Mouse (Mus musculus) macrophage (primary cell): ENCODE measurements around the gene Ipmk. TPM values are rescaled to one million over a fixed set of nuclear protein-coding genes. Genes with fewer than 3 reads are reported as not detected.
"Not testable (repeated sequence)": the region's sequence is repeated elsewhere in the genome, so short reads cannot be mapped to it uniquely, and the experiment has no call there.

ENCODE experiments used
- H3K27ac ChIP-seq: fragments of 350-480 bp; formaldehyde crosslinking; 2 replicates; pipeline ENCODE4 v1.9.0; 2021
- H3K36me3 ChIP-seq: fragments of 350-480 bp; formaldehyde crosslinking; 2 replicates; pipeline ENCODE4 v1.9.0; 2021; ENCODE audit errors: inconsistent target
- H3K4me3 ChIP-seq: fragments of 350-480 bp; formaldehyde crosslinking; 2 replicates; pipeline ENCODE4 v1.9.0; 2021; ENCODE audit errors: inconsistent target
- H3K79me2 ChIP-seq: fragments of 350-480 bp; formaldehyde crosslinking; 2 replicates; pipeline ENCODE4 v1.9.0; 2021; ENCODE audit errors: inconsistent target
- WGBS: methylation state at CpG from one replicate; pipeline ENCODE4 v1.1.7; 2026; ENCODE audit warnings: inconsistent platforms; ENCODE audit not compliant: missing documents; 5-methylcytosine and 5-hydroxymethylcytosine counted together
- polyA plus RNA-seq: library from polyadenylated mRNA; stranded (reverse); fragments of 250-400 nt; gene quantifications from 3 replicates; pipeline ENCODE4 v1.2.4, GENCODE M21; 2018; ENCODE audit warnings: inconsistent platforms

Ipmk gene
- polyA plus RNA-seq, 1 experiment from 2014 or later: 15.1 TPM

DNA sequence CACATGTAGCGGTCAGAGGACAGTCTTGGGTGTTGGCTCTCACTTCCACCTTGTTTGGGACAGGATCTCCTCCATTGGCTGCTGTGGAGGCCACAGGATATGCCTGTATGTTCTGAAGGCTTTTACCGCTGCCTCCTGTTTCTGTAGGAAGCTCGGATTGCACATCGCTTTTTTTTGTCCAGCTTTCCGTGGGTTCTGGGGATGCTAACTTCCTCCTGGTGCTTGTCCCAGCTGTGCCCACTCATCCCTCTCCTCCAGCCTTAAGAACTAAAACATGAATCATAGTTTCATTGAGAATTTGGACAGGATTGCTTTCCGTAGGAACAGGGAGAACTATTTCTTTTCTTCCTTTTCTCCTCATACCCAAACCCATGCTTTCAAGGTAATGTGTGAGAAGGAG, 24.3 kb downstream of the Ipmk start:
- Histone ChIP-seq H3K27ac (no peak overlapping the region), H3K4me3 (no peak overlapping the region), H3K36me3 (peaks cover 34% of the 10 kb centered on the region), H3K79me2 (peaks cover 22% of the 10 kb centered on the region; the same call in 1 of the 2 replicates)
- WGBS: 78% methylated on average over 5 of the region's 6 CpGs

- Histone ChIP-seq H3K79me2 (peaks cover 22% of the 10 kb centered on the region; the same call in 1 of the 2 replicates), H3K4me3 (no peak overlapping the region), H3K27ac (no peak overlapping the region), H3K36me3 (peaks cover 43% of the 10 kb centered on the region)
- 83% methylated on average over 11 of the region's 11 CpGs for WGBS
These were observed 26.1 kb downstream of the Ipmk start for GRCm38 (mm10) chr10:71373706-71374105.

DNA sequence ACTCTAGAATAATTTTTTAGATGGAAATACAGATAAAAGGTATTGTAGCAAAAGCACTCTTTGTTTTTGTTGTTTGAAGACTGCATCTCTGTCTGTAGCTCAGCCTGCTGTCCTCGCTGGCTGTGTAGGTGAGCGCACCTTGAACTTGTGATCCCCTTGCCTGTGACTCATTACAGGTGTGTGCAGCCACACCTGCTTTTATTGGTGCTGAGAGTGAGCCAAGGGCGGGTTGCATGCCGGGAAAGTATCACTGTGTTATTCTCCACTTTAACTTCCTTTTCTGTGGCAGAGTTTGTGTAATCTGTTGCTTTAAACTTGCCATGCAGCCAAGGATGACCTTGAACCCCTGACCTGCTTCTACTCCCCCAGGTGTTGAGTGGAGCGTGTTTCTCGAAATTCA, 28.5 kb downstream of the Ipmk start:
- H3K27ac ChIP-seq: no peak overlapping the region
- H3K36me3 ChIP-seq: peaks cover 61% of the 10 kb centered on the region
- no peak overlapping the region for H3K4me3 ChIP-seq
- WGBS: 91% methylated on average over 6 of the region's 6 CpGs
- peaks cover 10% of the 10 kb centered on the region; the same call in 1 of the 2 replicates for H3K79me2 ChIP-seq

- H3K27ac ChIP-seq: no peak overlapping the region
- H3K79me2 ChIP-seq: no peaks in the 10 kb centered on the region
- peaks cover 54% of the 10 kb centered on the region for H3K36me3 ChIP-seq
- no peak overlapping the region for H3K4me3 ChIP-seq
- WGBS: 94% methylated on average over 7 of the region's 7 CpGs
These were observed 32.8 kb downstream of the Ipmk start for GRCm38 (mm10) chr10:71380406-71380805.

GRCm38 (mm10) chr10:71381471-71382033, 34.0 kb downstream of the Ipmk start:
- H3K36me3 ChIP-seq: peaks cover 47% of the 10 kb centered on the region
- 94% methylated on average over 29 of the region's 29 CpGs for WGBS

DNA sequence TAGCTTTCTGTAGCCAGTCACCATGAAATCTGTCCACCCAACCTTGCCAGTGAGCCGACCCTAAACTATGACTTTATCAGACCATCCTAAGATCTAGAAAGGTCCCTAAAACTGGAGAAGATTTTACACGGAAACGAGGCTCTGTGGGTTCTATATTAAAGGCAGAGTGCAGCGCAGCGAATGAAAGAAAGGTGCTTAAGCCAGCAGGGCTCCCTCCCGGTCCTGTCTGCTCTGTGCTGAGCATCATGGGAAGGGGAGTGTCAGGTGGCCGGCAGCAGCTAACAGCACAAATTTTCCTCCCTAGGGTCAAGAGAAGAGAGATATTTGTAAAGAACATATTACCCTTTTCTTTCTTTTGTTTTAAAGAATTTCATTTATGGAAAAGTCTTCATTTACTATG, 34.5 kb downstream of the Ipmk start:
- Histone ChIP-seq H3K79me2 (no peaks in the 10 kb centered on the region), H3K36me3 (peaks cover 42% of the 10 kb centered on the region), H3K4me3 (no peak overlapping the region), H3K27ac (no peak overlapping the region)
- 96% methylated on average over 7 of the region's 7 CpGs for WGBS

More at GRCm38 (mm10) chr10:71381471-71382033, 34.0 kb downstream of the Ipmk start:
- H3K79me2 ChIP-seq: no peaks in the 10 kb centered on the region
- H3K4me3 ChIP-seq: no peak overlapping the region
- H3K27ac ChIP-seq: no peak overlapping the region

GRCm38 (mm10) chr10:71382858-71383551, 35.4 kb downstream of the Ipmk start:
- Histone ChIP-seq H3K79me2 (no peaks in the 10 kb centered on the region), H3K27ac (no peak overlapping the region), H3K4me3 (no peak overlapping the region), H3K36me3 (peaks cover 37% of the 10 kb centered on the region)
- 97% methylated on average over 8 of the region's 8 CpGs for WGBS

GRCm38 (mm10) chr10:71383552-71383924, 36.0 kb downstream of the Ipmk start:
- WGBS: 44% methylated on average over 6 of the region's 6 CpGs
- not testable (repeated sequence) for H3K27ac ChIP-seq, H3K79me2 ChIP-seq, H3K4me3 ChIP-seq
- peaks cover 33% of the 10 kb centered on the region for H3K36me3 ChIP-seq

- WGBS: 94% methylated on average over 19 of the region's 19 CpGs
- H3K27ac ChIP-seq: no peak overlapping the region
- peaks cover 24% of the 10 kb centered on the region for H3K36me3 ChIP-seq
- H3K79me2 ChIP-seq: no peaks in the 10 kb centered on the region
- no peak overlapping the region for H3K4me3 ChIP-seq
These were observed 36.8 kb downstream of the Ipmk start for GRCm38 (mm10) chr10:71384159-71385044.

- Histone ChIP-seq H3K27ac (no peak overlapping the region), H3K36me3 (no peaks in the 10 kb centered on the region; the same call in 1 of the 2 replicates), H3K79me2 (no peaks in the 10 kb centered on the region), H3K4me3 (no peak overlapping the region)
- WGBS: 92% methylated on average over 5 of the region's 5 CpGs
These were observed 41.7 kb downstream of the Ipmk start for GRCm38 (mm10) chr10:71389311-71389710.

DNA sequence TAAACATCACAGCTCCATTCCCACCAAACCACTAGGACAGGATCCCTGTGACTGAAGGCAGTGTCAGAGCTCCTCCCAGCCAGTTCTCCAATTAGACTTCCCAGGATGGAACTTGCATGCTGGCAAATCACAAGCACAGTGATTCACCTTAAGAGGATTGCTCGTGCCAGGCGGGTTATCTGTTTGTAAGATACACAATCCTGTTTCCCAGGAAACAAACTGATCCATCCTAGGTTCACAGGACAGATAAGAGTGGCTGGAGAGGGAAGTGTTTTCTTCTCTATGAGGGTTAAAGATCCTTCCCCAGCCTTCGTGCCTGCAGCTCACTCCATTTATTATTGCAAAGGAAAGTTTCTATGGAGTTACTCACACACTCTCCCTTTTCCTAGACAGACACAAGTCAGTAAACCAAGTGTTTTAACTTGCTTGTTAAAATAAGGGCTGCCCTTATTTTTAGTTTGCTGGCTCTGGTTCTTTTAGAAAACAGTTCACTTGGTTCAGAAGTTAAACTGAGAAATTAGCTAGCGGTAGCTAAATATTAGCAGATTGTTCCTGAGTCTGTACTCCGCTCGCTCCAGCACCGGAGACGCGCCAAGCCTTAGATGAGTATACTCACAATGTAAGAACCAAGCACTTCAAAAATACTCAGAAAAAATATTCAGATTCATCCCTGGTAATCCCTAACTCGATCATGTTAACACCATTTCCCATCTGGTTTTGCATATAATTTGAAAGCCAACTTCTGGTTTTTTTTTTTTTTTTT, 51.0 kb downstream of the Ipmk start:
- Histone ChIP-seq H3K27ac (no peak overlapping the region), H3K36me3 (no peaks in the 10 kb centered on the region), H3K4me3 (no peak overlapping the region), H3K79me2 (no peaks in the 10 kb centered on the region)
- WGBS: 77% methylated on average over 10 of the region's 10 CpGs

DNA sequence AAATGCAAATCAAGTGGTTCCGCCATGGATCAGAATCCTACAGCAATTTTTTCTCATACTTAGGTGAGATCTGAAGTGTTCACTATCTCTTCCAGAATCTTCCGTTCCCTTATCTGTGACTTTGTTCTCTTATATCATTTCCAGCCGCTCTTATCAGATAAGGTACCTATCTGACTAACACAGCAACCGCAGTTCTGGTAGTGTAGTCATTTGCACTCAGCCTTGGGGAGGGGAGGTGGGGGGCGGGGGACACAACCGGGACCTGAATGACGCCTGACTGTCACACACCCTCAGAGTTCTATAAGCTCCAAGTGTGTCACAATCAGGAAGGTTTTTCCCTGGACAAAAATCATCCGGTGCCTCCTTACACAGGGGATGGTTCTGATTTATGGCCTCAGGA, 51.8 kb downstream of the Ipmk start:
- H3K36me3 ChIP-seq: no peaks in the 10 kb centered on the region
- no peaks in the 10 kb centered on the region for H3K79me2 ChIP-seq
- no peak overlapping the region for H3K27ac ChIP-seq
- no peak overlapping the region for H3K4me3 ChIP-seq
- WGBS: 39% methylated on average over 8 of the region's 8 CpGs

DNA sequence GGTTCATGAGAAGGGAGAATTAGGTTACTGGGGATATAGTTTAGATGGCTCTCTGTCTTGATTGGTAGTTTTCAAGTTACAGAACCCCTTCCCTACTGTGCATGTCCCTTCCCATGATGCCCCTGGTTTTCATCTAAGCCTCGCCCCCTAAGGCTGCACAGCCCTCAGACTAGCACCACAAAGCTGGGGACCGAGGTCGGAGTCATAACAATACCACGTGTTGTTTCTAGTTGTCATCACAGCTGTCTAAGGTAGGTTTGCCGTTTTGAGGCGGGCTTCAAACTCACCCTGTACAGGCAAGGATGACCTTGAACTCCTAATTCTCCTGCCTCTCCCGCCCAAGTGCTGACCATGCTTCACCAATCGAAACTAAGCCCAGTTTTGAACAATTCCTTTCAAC, 52.4 kb downstream of the Ipmk start:
- Histone ChIP-seq H3K4me3 (no peak overlapping the region), H3K79me2 (no peaks in the 10 kb centered on the region), H3K36me3 (no peaks in the 10 kb centered on the region), H3K27ac (no peak overlapping the region)
- WGBS: 80% methylated on average over 8 of the region's 8 CpGs
